Mouse (Mus musculus) brain, adult 2 months (tissue): ENCODE measurements around the gene Abat.
A peak's percentile ranks its signal among the peaks of the same experiment; 100 is the strongest.

Experiments used
- DNase-seq: peaks from one replicate; pipeline ENCODE4 v3.0.0; 2011; ENCODE audit warnings: low read depth, low spot score

Gene Abat

DNA sequence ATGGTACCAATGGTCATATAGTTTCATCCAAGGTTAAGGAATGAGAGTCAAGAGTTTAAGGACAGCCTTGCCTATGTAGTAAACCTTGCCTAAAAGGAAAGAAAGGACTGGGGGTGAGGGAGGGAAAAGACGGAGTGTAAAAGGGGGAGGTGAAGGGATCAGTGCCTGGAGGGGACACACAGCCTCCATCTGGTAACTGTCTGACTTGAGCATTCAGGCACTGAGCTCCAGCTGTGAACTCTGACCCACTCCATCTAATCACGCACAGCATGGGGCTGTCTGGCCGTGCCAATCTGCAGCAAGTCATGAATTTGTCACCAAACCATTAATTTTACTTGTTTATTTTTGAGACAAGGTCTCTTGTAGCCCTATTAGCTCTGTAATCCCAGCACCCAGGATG is 60.5 kb downstream of the Abat start:
- DNase-seq: peak; percentile 24

- no peak for DNase-seq
Measured at GRCm38 (mm10) chr16:8574316-8574715, 61.1 kb downstream of the Abat start.

DNA sequence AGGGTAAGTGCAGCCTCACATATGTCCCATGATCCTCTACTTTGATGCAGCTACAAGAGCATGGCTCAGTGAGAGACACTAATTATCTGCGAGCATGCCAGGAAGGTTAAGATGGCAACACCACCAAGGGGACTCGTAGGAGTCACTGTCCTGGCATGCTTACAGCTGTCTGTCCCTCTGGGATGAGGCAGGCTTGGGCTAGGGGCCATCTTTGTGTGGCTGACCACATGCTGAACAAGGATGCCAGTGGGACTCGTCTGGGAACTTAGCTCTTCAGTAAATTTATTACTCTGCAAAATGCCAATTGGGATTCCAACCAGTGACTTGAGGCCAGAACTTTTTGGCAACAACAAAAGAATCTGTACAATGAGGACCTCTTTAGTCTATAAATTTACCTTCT is 62.9 kb downstream of the Abat start:
- no peak for DNase-seq

DNA sequence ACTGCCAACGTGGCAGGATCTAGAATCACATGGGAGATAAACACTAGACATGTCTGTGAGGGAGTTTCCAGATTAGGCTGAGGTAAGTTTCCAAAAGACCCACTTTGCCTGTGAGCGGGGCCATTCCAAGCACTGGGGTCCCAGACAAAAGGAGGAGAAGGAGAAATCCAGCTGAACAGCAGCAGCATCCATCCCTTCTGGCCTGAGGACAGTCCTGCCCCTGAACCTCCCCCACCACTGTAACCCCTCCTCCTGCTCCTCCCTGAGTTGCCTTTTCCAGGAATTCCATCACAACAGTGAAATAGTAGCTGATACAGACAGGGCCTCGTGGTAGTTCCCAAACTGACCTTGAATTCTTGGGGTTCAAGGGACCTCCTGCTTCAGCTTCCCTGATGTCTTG is 63.7 kb downstream of the Abat start:
- no peak for DNase-seq

GRCm38 (mm10) chr16:8578326-8578725 is 65.1 kb downstream of the Abat start:
- no peak for DNase-seq

DNA sequence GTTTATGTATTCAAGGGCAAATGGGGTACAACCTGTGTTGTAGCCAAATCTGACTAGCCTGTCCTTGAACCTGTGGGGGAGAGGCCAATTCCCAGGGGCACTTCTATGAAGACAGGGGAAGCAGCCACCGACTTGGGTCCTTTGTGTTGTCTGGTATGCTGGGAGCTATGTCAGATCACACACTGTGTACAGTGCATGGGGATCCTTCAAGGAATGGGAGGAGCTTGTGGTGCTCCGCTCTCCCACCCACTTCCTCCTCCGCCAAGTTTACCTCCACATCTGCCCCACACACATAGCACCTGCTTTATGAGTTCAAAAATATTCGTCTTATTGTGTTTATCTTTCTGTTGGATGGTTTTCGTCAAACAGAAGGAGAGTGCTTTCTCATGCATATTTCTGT is 66.3 kb downstream of the Abat start:
- DNase-seq: no peak

GRCm38 (mm10) chr16:8581661-8582239 is 68.5 kb downstream of the Abat start:
- no peak for DNase-seq

- no peak for DNase-seq
Measured at GRCm38 (mm10) chr16:8582579-8583295, 69.5 kb downstream of the Abat start.

GRCm38 (mm10) chr16:8584248-8584647 is 71.0 kb downstream of the Abat start:
- DNase-seq: no peak

DNA sequence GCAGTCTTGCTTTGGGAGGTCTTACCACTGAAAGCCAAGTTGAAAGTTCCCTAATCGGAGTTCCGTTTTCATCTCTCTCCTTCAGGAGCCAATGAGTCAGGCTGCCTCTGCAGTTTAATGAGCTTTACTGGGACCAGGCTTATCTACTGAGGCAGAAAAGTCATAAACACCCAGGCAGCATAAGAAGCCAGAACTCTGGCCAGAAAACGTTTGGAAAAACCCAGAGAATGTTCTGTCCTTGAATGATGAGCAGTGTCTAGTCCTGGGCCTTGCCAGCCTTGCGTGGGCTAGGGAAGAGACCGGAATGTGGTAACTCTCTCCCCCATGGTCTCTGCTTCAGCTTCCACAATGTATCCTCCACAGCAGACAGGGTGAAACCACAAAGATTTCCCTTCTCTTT is 71.8 kb downstream of the Abat start:
- peak; percentile 26 for DNase-seq

- peak; percentile 88 for DNase-seq
Measured at GRCm38 (mm10) chr16:8595411-8595810, 82.2 kb downstream of the Abat start.

DNA sequence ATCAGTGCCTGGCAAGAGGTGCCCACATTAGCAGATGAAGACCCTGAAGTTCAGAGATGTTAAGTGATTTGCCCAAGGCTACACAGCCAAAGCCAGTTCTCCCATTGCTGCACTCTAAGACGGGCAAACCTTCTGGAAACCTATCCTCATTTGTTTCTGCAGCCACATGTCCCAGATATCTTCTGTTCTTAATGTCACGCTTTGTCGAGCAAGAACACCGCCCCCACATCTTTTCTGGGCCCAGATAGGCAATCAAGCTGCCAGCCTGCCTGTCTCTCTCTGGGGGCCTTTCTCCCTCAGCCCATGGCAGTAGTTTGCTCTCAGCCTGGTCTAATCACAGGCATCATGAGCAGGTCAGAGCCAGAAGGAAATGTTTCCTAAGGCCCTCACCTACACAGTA is 83.1 kb downstream of the Abat start:
- DNase-seq: peak; percentile 81

DNA sequence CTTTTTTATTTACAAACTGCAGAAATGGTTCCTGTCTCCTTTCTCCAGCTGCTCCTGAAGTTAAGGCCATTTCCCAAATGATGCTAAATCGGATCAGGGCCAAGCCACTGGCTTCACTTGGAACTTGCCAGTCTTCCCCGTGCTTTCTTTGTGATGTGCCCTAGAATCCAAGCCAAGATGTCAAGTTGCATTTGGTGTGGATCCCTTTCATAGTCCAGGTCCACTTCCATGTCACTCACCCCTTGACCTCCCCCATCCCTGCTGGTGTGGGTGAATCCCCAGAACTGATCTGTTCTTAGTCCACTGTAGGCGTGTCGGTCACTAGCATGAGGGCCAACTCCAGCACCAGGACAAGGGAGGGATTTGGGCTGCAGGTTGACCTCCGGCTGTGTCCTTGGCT is 84.3 kb downstream of the Abat start:
- no peak for DNase-seq

- no peak for DNase-seq
Measured at GRCm38 (mm10) chr16:8603789-8604188, 90.6 kb downstream of the Abat start.

DNA sequence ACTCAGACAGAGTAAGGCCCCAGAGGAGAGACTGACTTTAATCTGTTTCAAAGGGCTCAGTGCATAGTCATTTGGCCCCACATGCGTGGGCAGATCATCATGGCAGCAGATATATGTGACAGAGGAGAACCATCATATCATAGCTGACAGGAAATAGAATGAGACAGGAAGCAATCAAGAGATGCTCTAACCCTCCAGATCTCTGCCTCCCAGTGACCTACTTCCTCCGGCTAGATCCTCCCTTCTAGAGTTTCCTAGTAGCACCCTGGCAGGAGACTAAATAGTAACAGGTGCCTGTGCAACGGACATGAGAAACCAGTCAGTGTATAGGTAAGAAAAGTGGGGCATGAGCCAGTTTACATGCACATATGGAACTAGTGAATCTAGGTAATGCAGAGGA is 97.2 kb downstream of the Abat start:
- peak; percentile 20 for DNase-seq

DNA sequence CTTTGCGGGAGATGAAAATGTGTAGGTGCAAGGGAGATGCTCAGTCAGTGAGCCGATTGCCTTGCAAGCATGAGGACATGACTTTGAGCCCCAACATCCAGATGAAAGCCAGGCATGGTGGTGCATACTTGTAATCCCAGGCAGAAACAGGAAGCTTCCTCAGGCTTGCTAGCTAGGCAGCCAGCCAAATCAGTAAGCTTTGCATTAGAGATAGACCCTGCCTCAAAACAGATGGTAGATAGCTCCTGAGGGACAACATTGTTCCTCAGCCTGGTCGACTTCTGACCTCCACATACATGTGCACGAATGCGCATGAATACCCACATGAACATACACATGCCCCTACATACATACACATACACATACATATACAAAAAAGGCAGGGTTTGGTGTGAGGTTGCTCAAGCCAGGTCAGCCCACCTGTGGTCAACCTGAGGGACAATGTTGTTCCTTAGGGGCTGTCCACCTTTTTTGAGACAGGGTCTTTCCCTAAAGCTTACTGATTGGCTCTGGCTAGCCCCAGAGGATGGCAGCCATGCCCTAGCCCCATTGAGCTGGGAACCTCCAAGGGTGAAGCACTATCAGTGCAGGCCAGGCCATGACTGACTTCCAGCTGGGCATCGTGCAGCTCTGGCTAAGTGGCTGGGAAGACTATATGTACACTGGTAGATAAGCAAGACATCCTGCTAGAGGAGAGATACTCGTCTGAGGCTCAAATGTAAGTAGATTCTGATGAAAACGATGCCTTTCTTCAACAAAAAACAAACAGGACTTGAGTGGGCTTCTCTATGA is 99.2 kb downstream of the Abat start:
- DNase-seq: no peak

DNA sequence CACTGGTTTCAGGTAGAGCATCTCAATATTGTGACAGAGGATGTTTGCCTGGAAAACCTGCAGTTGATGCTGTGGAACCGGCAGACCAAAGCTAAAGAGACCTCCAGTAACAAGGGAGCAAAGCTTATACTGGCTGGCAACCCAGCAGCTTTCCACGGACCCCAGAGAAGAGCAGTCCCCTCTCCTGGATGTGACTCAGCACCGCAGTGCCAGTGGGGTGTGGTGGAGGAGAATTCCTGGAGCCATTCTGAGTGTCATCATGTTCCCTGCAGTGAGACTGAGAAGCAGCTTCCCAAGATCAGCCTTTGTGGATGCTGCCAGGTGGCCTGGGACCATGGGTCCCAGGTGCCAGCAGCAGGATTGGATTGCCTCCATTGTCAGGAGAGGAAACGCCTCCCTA is 99.8 kb downstream of the Abat start:
- no peak for DNase-seq

- DNase-seq: no peak
Measured at GRCm38 (mm10) chr16:8613447-8613846, 100.2 kb downstream of the Abat start.

- peak; percentile 33 for DNase-seq
Measured at GRCm38 (mm10) chr16:8619659-8620314, 106.6 kb downstream of the Abat start.

DNA sequence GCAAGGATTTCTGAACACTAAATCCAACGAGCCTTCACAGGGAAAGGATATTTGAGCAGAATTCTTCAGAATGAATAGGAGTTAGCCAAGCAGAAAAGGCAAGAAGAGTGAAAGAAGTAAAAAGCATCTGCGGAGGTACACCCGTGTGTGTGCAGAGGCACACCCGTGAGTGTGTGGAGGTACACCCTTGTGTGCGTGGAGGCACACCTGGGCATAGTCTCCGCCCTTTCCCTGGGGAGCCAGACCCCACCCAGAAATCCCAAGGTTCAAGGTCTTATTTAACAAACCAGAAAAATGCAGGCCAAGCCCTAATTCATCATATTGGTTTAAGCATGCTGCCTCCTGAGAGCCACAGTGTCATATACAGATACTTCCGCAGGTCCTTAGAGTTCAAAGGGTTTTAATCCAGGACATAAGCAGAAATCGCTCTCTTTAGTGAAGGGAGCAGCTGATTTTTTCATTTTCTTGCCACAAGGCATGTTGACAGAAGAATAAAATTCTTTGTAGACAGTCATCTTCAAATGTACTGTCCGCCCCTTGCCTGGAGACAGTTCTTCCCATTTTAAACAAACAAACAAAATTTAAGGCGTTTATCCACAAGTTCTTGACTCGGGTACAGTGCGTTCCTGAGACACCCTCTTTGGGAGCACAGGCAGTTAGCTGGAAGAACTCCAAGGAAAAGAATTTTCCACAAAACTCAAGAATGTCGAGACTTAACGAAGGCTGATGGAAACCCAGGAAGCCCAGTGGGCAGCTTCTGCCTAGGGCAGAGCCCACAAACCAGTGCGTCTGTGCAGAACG is 107.3 kb downstream of the Abat start:
- no peak for DNase-seq

GRCm38 (mm10) chr16:8630419-8630818 is 117.2 kb downstream of the Abat start:
- DNase-seq: no peak
